Mouse (Mus musculus) gastrocnemius, postnatal 14 days (tissue): ENCODE results near the gene 2210016F16Rik. TPM values are rescaled to one million over a fixed set of nuclear protein-coding genes. Genes with fewer than 3 reads are reported as not detected.

Experiments used
- microRNA-seq, 2 experiments: library from miRNA; unstranded; fragments of <30 nt; microRNA quantifications; one replicate each; pipeline ENCODE4 v1.2.0; 2021
- total RNA-seq, 2 experiments: library from RNA; stranded (reverse); gene quantifications; 2 replicates each; pipeline ENCODE4 v1.2.3; 2021

Gene 2210016F16Rik
- total RNA-seq, 2 experiments from 2014 or later: 10.1 to 10.5 TPM

Small RNA genes lying within 50 kb of the gene (microRNA-seq; reads per million reads assigned to microRNA genes)
- gene Mir7-1: 16.6 to 30.1 reads per million in 2 experiments

Other genes with a start within 250 kb of the 2210016F16Rik start
- 10 to 100 TPM in 1 of 2 experiments, 1 to 10 TPM in 1; 9.0 to 10.2 TPM for gene Idnk, start 227.6 kb downstream of the 2210016F16Rik start, total RNA-seq
- 10 to 100 TPM; 40.7 to 43.2 TPM for gene Ubqln1, start 169.6 kb downstream of the 2210016F16Rik start, total RNA-seq
- gene Gkap1, start 109.5 kb downstream of the 2210016F16Rik start, total RNA-seq: 10 to 100 TPM; 15.8 to 17.4 TPM
- gene Kif27, start 26.1 kb downstream of the 2210016F16Rik start, total RNA-seq: under 1 TPM; 0.07 to 0.33 TPM
- 1 to 10 TPM; 5.1 to 5.4 TPM for gene Rmi1, start 17.0 kb upstream of the 2210016F16Rik start, total RNA-seq
- gene Hnrnpk, start 18.1 kb upstream of the 2210016F16Rik start, total RNA-seq: 100 to 1,000 TPM; 334 to 386 TPM
- gene Slc28a3, start 225.7 kb upstream of the 2210016F16Rik start, total RNA-seq: not detected